Mouse (Mus musculus) MEL (cell line): ENCODE data around the gene Tnfaip8l2. TPM values are rescaled to one million over a fixed set of nuclear protein-coding genes. Genes with fewer than 3 reads are reported as not detected.

Experiments
- DNase-seq: peaks from one replicate; pipeline ENCODE4 v3.0.0; 2011; ENCODE audit warnings: low read depth, low spot score
- H3K27ac ChIP-seq: 2 replicates; pipeline ENCODE4 v1.5.1; 2012; ENCODE audit warnings: low read depth, mild to moderate bottlenecking, control low read depth, low read length, moderate library complexity; ENCODE audit not compliant: control insufficient read depth
- H3K27me3 ChIP-seq, 2 experiments: fragments of 150-350 bp in 1 of 2; sonication (generic) in 1 of 2; 2 replicates each; pipeline ENCODE4 v1.6.1; 2012; ENCODE audit warnings: low read length in 2 of 2, mild to moderate bottlenecking in 2 of 2, improper control_type of control experiment in 1 of 2, moderate library complexity in 1 of 2; ENCODE audit not compliant: insufficient read depth in 2 of 2, control insufficient read depth in 1 of 2
- H3K36me3 ChIP-seq, 2 experiments: 2 replicates each; pipeline ENCODE4 v1.6.1; 2012 to 2014; ENCODE audit warnings: low read length in 2 of 2, improper control_type of control experiment in 1 of 2, inconsistent platforms in 1 of 2, mild to moderate bottlenecking in 1 of 2; ENCODE audit not compliant: insufficient read depth in 2 of 2, control insufficient read depth in 1 of 2
- H3K4me1 ChIP-seq, 2 experiments: fragments of 150-350 bp in 1 of 2; sonication (generic) in 1 of 2; 2 replicates each; pipeline ENCODE4 v1.6.1; 2012; ENCODE audit warnings: low read length in 2 of 2, improper control_type of control experiment in 1 of 2, mild to moderate bottlenecking in 1 of 2; ENCODE audit not compliant: insufficient read depth in 2 of 2, control insufficient read depth in 1 of 2
- H3K4me3 ChIP-seq, 2 experiments: fragments of 150-350 bp in 1 of 2; sonication (generic) in 1 of 2; 2 replicates each; pipeline ENCODE4 v1.5.1; 2012; ENCODE audit warnings: low read depth in 2 of 2, low read length in 2 of 2, mild to moderate bottlenecking in 2 of 2, moderate library complexity in 2 of 2, control low read depth in 1 of 2, improper control_type of control experiment in 1 of 2; ENCODE audit not compliant: control insufficient read depth in 1 of 2, insufficient read depth in 1 of 2
- H3K79me2 ChIP-seq: 2 replicates; pipeline ENCODE4 v1.6.1; 2012; ENCODE audit warnings: mild to moderate bottlenecking, low read length, moderate library complexity; ENCODE audit not compliant: control insufficient read depth, poor library complexity, insufficient read depth
- H3K9ac ChIP-seq: 2 replicates; pipeline ENCODE4 v1.6.1; 2012; ENCODE audit warnings: low read depth, mild to moderate bottlenecking, control low read depth, low read length, moderate library complexity; ENCODE audit not compliant: control insufficient read depth, poor library complexity, severe bottlenecking
- H3K9me3 ChIP-seq: fragments of 150-350 bp; sonication (generic); replicated peaks from 2 replicates; pipeline ENCODE4 v1.6.1; 2012; ENCODE audit warnings: mild to moderate bottlenecking, low read length, improper control_type of control experiment, moderate library complexity; ENCODE audit not compliant: insufficient read depth
- BHLHE40 ChIP-seq: IDR thresholded peaks from 2 replicates; pipeline ENCODE4 v1.6.1; 2012; ENCODE audit warnings: low read depth, mild to moderate bottlenecking, inconsistent platforms, low read length, improper control_type of control experiment, borderline replicate concordance
- CHD1 ChIP-seq: IDR thresholded peaks from 2 replicates; pipeline ENCODE4 v1.6.1; 2012; ENCODE audit warnings: low read depth, mild to moderate bottlenecking, inconsistent platforms, low read length, improper control_type of control experiment
- CHD2 ChIP-seq: IDR thresholded peaks from 2 replicates; pipeline ENCODE4 v1.6.1; 2011; ENCODE audit warnings: low read length, improper control_type of control experiment
- E2F4 ChIP-seq: IDR thresholded peaks from 2 replicates; pipeline ENCODE4 v1.6.1; 2011; ENCODE audit warnings: low read depth, low read length, improper control_type of control experiment, borderline replicate concordance
- ELF1 ChIP-seq: IDR thresholded peaks from 2 replicates; pipeline ENCODE4 v1.6.1; 2014; ENCODE audit warnings: low read depth, mild to moderate bottlenecking, inconsistent platforms, low read length, improper control_type of control experiment, moderate library complexity
- EP300 ChIP-seq, 2 experiments: IDR thresholded peaks; 2 replicates each; pipeline ENCODE4 v1.6.1; 2011; ENCODE audit warnings: improper control_type of control experiment in 2 of 2, low read length in 2 of 2, low read depth in 1 of 2, mild to moderate bottlenecking in 1 of 2
- HCFC1 ChIP-seq: IDR thresholded peaks from 2 replicates; pipeline ENCODE4 v1.6.1; 2012; ENCODE audit warnings: low read depth, mild to moderate bottlenecking, inconsistent platforms, low read length, improper control_type of control experiment, moderate library complexity
- MAFK ChIP-seq: IDR thresholded peaks from 2 replicates; pipeline ENCODE4 v1.6.1; 2011; ENCODE audit warnings: low read depth, mild to moderate bottlenecking, low read length, improper control_type of control experiment, borderline replicate concordance
- MAX ChIP-seq: IDR thresholded peaks from 2 replicates; pipeline ENCODE4 v1.6.1; 2011; ENCODE audit warnings: low read length, improper control_type of control experiment
- MEF2A ChIP-seq: IDR thresholded peaks from 2 replicates; pipeline ENCODE4 v1.6.1; 2014; ENCODE audit warnings: low read depth, mild to moderate bottlenecking, inconsistent platforms, low read length, improper control_type of control experiment; ENCODE audit not compliant: poor library complexity, insufficient replicate concordance, severe bottlenecking; ENCODE audit errors: extremely low read depth
- NELFE ChIP-seq: IDR thresholded peaks from 2 replicates; pipeline ENCODE4 v1.6.1; 2011; ENCODE audit warnings: low read depth, low read length, improper control_type of control experiment
- POLR2A ChIP-seq, 2 experiments: IDR thresholded peaks; 2 replicates each; pipeline ENCODE4 v1.6.1; 2011 to 2012; ENCODE audit warnings: low read length in 2 of 2, mild to moderate bottlenecking in 2 of 2, control low read depth in 1 of 2, improper control_type of control experiment in 1 of 2, low read depth in 1 of 2, moderate library complexity in 1 of 2; ENCODE audit not compliant: control insufficient read depth in 1 of 2, insufficient read depth in 1 of 2, poor library complexity in 1 of 2
- POLR2AphosphoS5 ChIP-seq: IDR thresholded peaks from 2 replicates; pipeline ENCODE4 v1.6.1; 2012; ENCODE audit warnings: low read depth, borderline replicate concordance, mild to moderate bottlenecking, inconsistent platforms, low read length, moderate library complexity, mixed read lengths
- RAD21 ChIP-seq: IDR thresholded peaks from 2 replicates; pipeline ENCODE4 v1.6.1; 2011; ENCODE audit warnings: mild to moderate bottlenecking, low read depth, low read length, improper control_type of control experiment
- SIN3A ChIP-seq: IDR thresholded peaks from 2 replicates; pipeline ENCODE4 v1.6.1; 2012; ENCODE audit warnings: low read length, improper control_type of control experiment, inconsistent platforms
- SMC3 ChIP-seq: IDR thresholded peaks from 2 replicates; pipeline ENCODE4 v1.6.1; 2011; ENCODE audit warnings: low read depth, low read length, improper control_type of control experiment
- TAL1 ChIP-seq: IDR thresholded peaks from 2 replicates; pipeline ENCODE4 v1.6.1; 2012; ENCODE audit warnings: mild to moderate bottlenecking, inconsistent platforms, low read length, moderate library complexity, mixed read lengths
- UBTF ChIP-seq: IDR thresholded peaks from 2 replicates; pipeline ENCODE4 v1.6.1; 2012; ENCODE audit warnings: low read depth, mild to moderate bottlenecking, inconsistent platforms, low read length, improper control_type of control experiment, moderate library complexity, borderline replicate concordance; ENCODE audit not compliant: insufficient read depth
- ZC3H11A ChIP-seq: IDR thresholded peaks from 2 replicates; pipeline ENCODE4 v1.6.1; 2012; ENCODE audit warnings: low read depth, mild to moderate bottlenecking, inconsistent platforms, low read length, improper control_type of control experiment
- ZKSCAN1 ChIP-seq: IDR thresholded peaks from 2 replicates; pipeline ENCODE4 v1.6.1; 2012; ENCODE audit warnings: low read depth, mild to moderate bottlenecking, inconsistent platforms, low read length, improper control_type of control experiment, moderate library complexity
- ZNF384 ChIP-seq: IDR thresholded peaks from 2 replicates; pipeline ENCODE4 v1.6.1; 2012; ENCODE audit warnings: low read depth, mild to moderate bottlenecking, inconsistent platforms, low read length, improper control_type of control experiment
- polyA plus RNA-seq, 2 experiments: library from polyadenylated mRNA; stranded (reverse) in 1 of 2; unstranded in 1 of 2; fragments of >175 nt in 1 of 2; fragments of >200 nt in 1 of 2; gene quantifications; 2 replicates each; pipeline versions ENCODE4 v1.2.1 to v1.2.4; 2012; ENCODE audit warnings: low replicate concordance in 2 of 2, low read depth in 1 of 2; ENCODE audit not compliant: insufficient read length in 2 of 2, insufficient read depth in 1 of 2, missing spikeins in 1 of 2
- total RNA-seq: library from RNA; depleted of rRNA; stranded (reverse); fragments of 300-350 nt; gene quantifications from 2 replicates; pipeline ENCODE4 v1.2.3, GENCODE M21; 2012

Gene Tnfaip8l2
- total and polyA plus RNA-seq, 3 experiments: 3.1 to 5.8 TPM; not detected in 1

GRCm38 (mm10) chr3:95161618-95162344 lies 19.6 kb upstream of the Tnfaip8l2 start:
- Histone ChIP-seq H3K9ac (no peak overlapping the region), H3K4me1 (peaks cover 7 to 26% of the 10 kb centered on the region in 2 experiments), H3K4me3 (no peak overlapping the region), H3K9me3 (no peaks in the 10 kb centered on the region), H3K36me3 (peaks cover 0 to 12% of the 10 kb centered on the region in 2 experiments; a peak in 2 of 4 replicates), H3K27me3 (no peaks in the 10 kb centered on the region; a peak in 1 of 4 replicates), H3K27ac (no peak overlapping the region), H3K79me2 (no peaks in the 10 kb centered on the region)
- TF ChIP-seq CHD2: no peak
- no peak for TF ChIP-seq BHLHE40
- TF ChIP-seq ELF1: no peak
- no peak for TF ChIP-seq ZNF384
- no peak for TF ChIP-seq EP300 (IDR thresholded peaks at IDR 0.05; ENCODE audit: low read depth in 1 of 2, low read length in 2 of 2)
- TF ChIP-seq POLR2AphosphoS5: no peak
- TF ChIP-seq MAX: no peak
- TF ChIP-seq MEF2A: no peak
- no peak for TF ChIP-seq E2F4
- TF ChIP-seq HCFC1: no peak
- TF ChIP-seq POLR2A (IDR thresholded peaks at IDR 0.05; ENCODE audit: control insufficient read depth in 1 of 2, insufficient read depth in 1 of 2, low read depth in 1 of 2, low read length in 2 of 2, poor library complexity in 1 of 2): no peak
- DNase-seq: no peak

- peaks cover 7 to 26% of the 10 kb centered on the region in 2 experiments for H3K4me1 ChIP-seq
- H3K79me2 ChIP-seq: no peaks in the 10 kb centered on the region
- H3K27ac ChIP-seq: no peak overlapping the region
- no peaks in the 10 kb centered on the region; a peak in 1 of 4 replicates for H3K27me3 ChIP-seq
- peaks cover 0 to 12% of the 10 kb centered on the region in 2 experiments; a peak in 2 of 4 replicates for H3K36me3 ChIP-seq
- DNase-seq: no peak
- H3K4me3 ChIP-seq: peak overlapping the region; percentile 70 to 96
- TF ChIP-seq SMC3 (no peak), RAD21 (no peak), UBTF (no peak), ZNF384 (no peak), SIN3A (no peak), POLR2AphosphoS5 (no peak), CHD1 (no peak), ZC3H11A (no peak), ELF1 (no peak), MAFK (no peak), ZKSCAN1 (no peak), MEF2A (no peak), TAL1 (no peak), NELFE (no peak), HCFC1 (no peak), POLR2A (IDR thresholded peaks at IDR 0.05; ENCODE audit: control insufficient read depth in 1 of 2, insufficient read depth in 1 of 2, low read depth in 1 of 2, low read length in 2 of 2, poor library complexity in 1 of 2) (no peak)
- no peaks in the 10 kb centered on the region for H3K9me3 ChIP-seq
- H3K9ac ChIP-seq: peak overlapping the region; percentile 68; the same call in 1 of the 2 replicates
Measured at GRCm38 (mm10) chr3:95161041-95161551, 18.9 kb upstream of the Tnfaip8l2 start.
